Mouse (Mus musculus): ENCODE data around the gene Cab39l.

- TF ChIP-seq POLR2A (IDR thresholded peaks at IDR 0.05; ENCODE audit: insufficient read depth, low read depth, low read length), result no peak
- TF ChIP-seq CTCF (IDR thresholded peaks at IDR 0.05; ENCODE audit: insufficient read depth, low read depth, low read length), result no peak
Observed at GRCm38 (mm10) chr14:59422912-59423663, 17.7 kb upstream of the Cab39l start.

All from olfactory bulb, adult 2 months (tissue).